Mouse (Mus musculus): Measurements from ENCODE around the gene Rcc2. TPM values are rescaled to one million over a fixed set of nuclear protein-coding genes. Genes with fewer than 3 reads are reported as not detected.

Rcc2 gene
- polyA plus RNA-seq, 1 experiment from 2014 or later, result 10.7 TPM

- Histone ChIP-seq H3K27ac (replicated peaks) (no peak overlapping the region), H3K27me3 (replicated peaks) (peaks cover 8% of the 10 kb centered on the region; the same call in 1 of the 2 replicates), H3K9me3 (no peaks in the 10 kb centered on the region), H3K36me3 (no peaks in the 10 kb centered on the region), H3K4me1 (peaks cover 25% of the 10 kb centered on the region), H3K4me3 (no peak overlapping the region), H3K4me2 (no peak overlapping the region), H3K9ac (no peak overlapping the region)
- no peak for ATAC-seq (ENCODE audit: extremely low read depth, insufficient number of reproducible peaks, low FRiP score, low TSS enrichment)
- whole genome bisulfite sequencing, result 77% methylated on average over 5 of the region's 5 CpGs
Observed at GRCm38 (mm10) chr4:140688826-140689425, 11.4 kb upstream of the Rcc2 start.

- no peak overlapping the region for H3K4me3 ChIP-seq
- WGBS, result 63% methylated on average over 16 of the region's 16 CpGs
- H3K36me3 ChIP-seq, result no peaks in the 10 kb centered on the region
- H3K9me3 ChIP-seq, result no peaks in the 10 kb centered on the region
- no peak overlapping the region for H3K9ac ChIP-seq
- H3K4me1 ChIP-seq, result peaks cover 14% of the 10 kb centered on the region
- H3K27me3 ChIP-seq (replicated peaks), result peaks cover 8% of the 10 kb centered on the region; the same call in 1 of the 2 replicates
- no peak for ATAC-seq (ENCODE audit: extremely low read depth, insufficient number of reproducible peaks, low FRiP score, low TSS enrichment)
- no peak overlapping the region for H3K27ac ChIP-seq (replicated peaks)
- H3K4me2 ChIP-seq, result no peak overlapping the region; the same call in 1 of the 2 replicates
Observed at GRCm38 (mm10) chr4:140689873-140690655, 10.3 kb upstream of the Rcc2 start.

GRCm38 (mm10) chr4:140691481-140691880 lies 8.9 kb upstream of the Rcc2 start:
- Histone ChIP-seq H3K9ac (no peak overlapping the region), H3K4me1 (peaks cover 12% of the 10 kb centered on the region; the same call in 1 of the 2 replicates), H3K4me3 (no peak overlapping the region), H3K4me2 (no peak overlapping the region), H3K27ac (replicated peaks) (no peak overlapping the region), H3K9me3 (no peaks in the 10 kb centered on the region), H3K36me3 (no peaks in the 10 kb centered on the region), H3K27me3 (replicated peaks) (no peaks in the 10 kb centered on the region)
- ATAC-seq (ENCODE audit: extremely low read depth, insufficient number of reproducible peaks, low FRiP score, low TSS enrichment), result no peak
- 76% methylated on average over 7 of the region's 7 CpGs for WGBS

- H3K4me3 ChIP-seq, result no peak overlapping the region
- no peaks in the 10 kb centered on the region for H3K9me3 ChIP-seq
- no peak overlapping the region for H3K4me2 ChIP-seq
- no peak overlapping the region for H3K9ac ChIP-seq
- H3K4me1 ChIP-seq, result peaks cover 12% of the 10 kb centered on the region; the same call in 1 of the 2 replicates
- no peaks in the 10 kb centered on the region for H3K36me3 ChIP-seq
- no peak overlapping the region for H3K27ac ChIP-seq (replicated peaks)
- 44% methylated on average over 4 of the region's 4 CpGs for WGBS
- H3K27me3 ChIP-seq (replicated peaks), result peaks cover 2% of the 10 kb centered on the region
- no peak for ATAC-seq (ENCODE audit: extremely low read depth, insufficient number of reproducible peaks, low FRiP score, low TSS enrichment)
Observed at GRCm38 (mm10) chr4:140693513-140693912, 6.8 kb upstream of the Rcc2 start.

- Histone ChIP-seq H3K36me3 (no peaks in the 10 kb centered on the region), H3K4me1 (peaks cover 17% of the 10 kb centered on the region; the same call in 1 of the 2 replicates), H3K9me3 (no peaks in the 10 kb centered on the region), H3K27ac (replicated peaks) (no peak overlapping the region), H3K27me3 (replicated peaks) (peaks cover 13% of the 10 kb centered on the region), H3K9ac (no peak overlapping the region), H3K4me2 (no peak overlapping the region), H3K4me3 (no peak overlapping the region)
- 42% methylated on average over 1 of the region's 1 CpGs for WGBS
- no peak for ATAC-seq (ENCODE audit: extremely low read depth, insufficient number of reproducible peaks, low FRiP score, low TSS enrichment)
Observed at GRCm38 (mm10) chr4:140694551-140695060, 5.7 kb upstream of the Rcc2 start.

GRCm38 (mm10) chr4:140695146-140695545 lies 5.2 kb upstream of the Rcc2 start:
- no peaks in the 10 kb centered on the region for H3K36me3 ChIP-seq
- H3K27ac ChIP-seq (replicated peaks), result no peak overlapping the region
- H3K4me3 ChIP-seq, result no peak overlapping the region
- H3K9me3 ChIP-seq, result no peaks in the 10 kb centered on the region
- peaks cover 13% of the 10 kb centered on the region for H3K27me3 ChIP-seq (replicated peaks)
- no peak overlapping the region for H3K4me2 ChIP-seq
- no peak for ATAC-seq (ENCODE audit: extremely low read depth, insufficient number of reproducible peaks, low FRiP score, low TSS enrichment)
- 79% methylated on average over 7 of the region's 7 CpGs for WGBS
- H3K4me1 ChIP-seq, result peaks cover 17% of the 10 kb centered on the region
- no peak overlapping the region for H3K9ac ChIP-seq

GRCm38 (mm10) chr4:140695675-140696585 lies 4.4 kb upstream of the Rcc2 start:
- Histone ChIP-seq H3K4me1 (peaks cover 21% of the 10 kb centered on the region), H3K27ac (replicated peaks) (no peak overlapping the region), H3K9me3 (no peaks in the 10 kb centered on the region), H3K4me3 (no peak overlapping the region), H3K36me3 (no peaks in the 10 kb centered on the region), H3K9ac (no peak overlapping the region), H3K4me2 (no peak overlapping the region), H3K27me3 (replicated peaks) (peaks cover 13% of the 10 kb centered on the region)
- 59% methylated on average over 14 of the region's 14 CpGs for WGBS
- ATAC-seq (ENCODE audit: extremely low read depth, insufficient number of reproducible peaks, low FRiP score, low TSS enrichment), result no peak

- Histone ChIP-seq H3K4me3 (peak overlapping the region; percentile 94), H3K9ac (peak overlapping the region; percentile 95), H3K27me3 (replicated peaks) (peaks cover 13% of the 10 kb centered on the region), H3K36me3 (0 out of 2 replicates have a peak, but pooled peaks cover 3% of the 10 kb centered on the region), H3K27ac (replicated peaks) (no peak overlapping the region), H3K4me2 (peak overlapping the region; percentile 88), H3K4me1 (peaks cover 35% of the 10 kb centered on the region), H3K9me3 (no peaks in the 10 kb centered on the region)
- no peak for ATAC-seq (ENCODE audit: extremely low read depth, insufficient number of reproducible peaks, low FRiP score, low TSS enrichment)
- WGBS, result 6% methylated on average over 29 of the region's 29 CpGs
Observed at GRCm38 (mm10) chr4:140699441-140700127, 757 bp upstream of the Rcc2 start.

- Histone ChIP-seq H3K9me3 (no peaks in the 10 kb centered on the region), H3K4me2 (peak overlapping the region; percentile 88), H3K27ac (replicated peaks) (peak overlapping the region; percentile 97), H3K27me3 (replicated peaks) (peaks cover 13% of the 10 kb centered on the region), H3K4me3 (peak overlapping the region; percentile 94), H3K9ac (peak overlapping the region; percentile 95), H3K36me3 (peaks cover 16% of the 10 kb centered on the region), H3K4me1 (peaks cover 44% of the 10 kb centered on the region)
- under 1% methylated on average over 61 of the region's 61 CpGs for WGBS
- ATAC-seq (ENCODE audit: extremely low read depth, insufficient number of reproducible peaks, low FRiP score, low TSS enrichment), result peak; percentile 37; the same call in 1 of the 2 replicates
Observed at GRCm38 (mm10) chr4:140701049-140701715, 841 bp downstream of the Rcc2 start.

All from heart, embryonic 13.5 days (tissue).